Mouse (Mus musculus) midbrain, embryonic 16.5 days (tissue): Measurements from ENCODE around the gene Slc35g1. TPM values are rescaled to one million over a fixed set of nuclear protein-coding genes. Genes with fewer than 3 reads are reported as not detected.
A peak's percentile ranks its signal among the peaks of the same experiment; 100 is the strongest.
"Not testable (repeated sequence)": the region's sequence is repeated elsewhere in the genome, so short reads cannot be mapped to it uniquely, and the experiment has no call there.

Experiments
- ATAC-seq: fragments of 200-750 bp; cut with Nextera tagmentation; 2 replicates; pipeline ENCODE4 v1.8.0; 2017; ENCODE audit warnings: moderate TSS enrichment
- H3K27ac ChIP-seq: fragments of 300-500 bp; sonication (generic); 2 replicates; pipeline ENCODE4 v1.5.1; 2014; ENCODE audit warnings: mild to moderate bottlenecking, low read length, mixed read lengths
- H3K27me3 ChIP-seq: fragments of 300-500 bp; sonication (generic); 2 replicates; pipeline ENCODE4 v1.6.1; 2014; ENCODE audit warnings: low read depth, low read length, mixed read lengths; ENCODE audit not compliant: control insufficient read depth, insufficient read depth
- H3K36me3 ChIP-seq: fragments of 300-500 bp; sonication (generic); 2 replicates; pipeline ENCODE4 v1.6.1; 2014; ENCODE audit warnings: mild to moderate bottlenecking, low read length, moderate library complexity, mixed read lengths; ENCODE audit not compliant: control insufficient read depth, insufficient read depth
- H3K4me1 ChIP-seq: fragments of 300-500 bp; sonication (generic); 2 replicates; pipeline ENCODE4 v1.6.1; 2014; ENCODE audit warnings: mild to moderate bottlenecking, low read length, mixed read lengths; ENCODE audit not compliant: control insufficient read depth, insufficient read depth
- H3K4me2 ChIP-seq: fragments of 300-500 bp; sonication (generic); 2 replicates; pipeline ENCODE4 v1.6.1; 2014; ENCODE audit warnings: mild to moderate bottlenecking, low read length, mixed read lengths
- H3K4me3 ChIP-seq: fragments of 300-500 bp; sonication (generic); 2 replicates; pipeline ENCODE4 v1.5.1; 2014; ENCODE audit warnings: low read depth, mild to moderate bottlenecking, low read length, moderate library complexity, mixed read lengths
- H3K9ac ChIP-seq: fragments of 300-500 bp; sonication (generic); 2 replicates; pipeline ENCODE4 v1.6.1; 2014; ENCODE audit warnings: low read depth, low read length, mixed read lengths
- H3K9me3 ChIP-seq: fragments of 300-500 bp; sonication (generic); replicated peaks from 2 replicates; pipeline ENCODE4 v1.6.1; 2014; ENCODE audit warnings: mild to moderate bottlenecking, low read length, mixed read lengths; ENCODE audit not compliant: control insufficient read depth, poor library complexity, severe bottlenecking
- WGBS: fragments of 180-500 bp; shearing (Covaris S2); extraction: QIAGEN DNeasy Blood & Tissue Kit; methylation state at CpG from one replicate; pipeline ENCODE4 v1.1.7; 2014; 5-methylcytosine and 5-hydroxymethylcytosine counted together
- polyA plus RNA-seq: library from polyadenylated mRNA; unstranded; fragments of >200 nt; fragmentation: Nextera tagmentation; extraction: Ambion mirVana; gene quantifications from 2 replicates; pipeline ENCODE4 v1.2.1, GENCODE M21; 2015

Slc35g1 gene
- polyA plus RNA-seq, 1 experiment from 2014 or later: 0.84 TPM

DNA sequence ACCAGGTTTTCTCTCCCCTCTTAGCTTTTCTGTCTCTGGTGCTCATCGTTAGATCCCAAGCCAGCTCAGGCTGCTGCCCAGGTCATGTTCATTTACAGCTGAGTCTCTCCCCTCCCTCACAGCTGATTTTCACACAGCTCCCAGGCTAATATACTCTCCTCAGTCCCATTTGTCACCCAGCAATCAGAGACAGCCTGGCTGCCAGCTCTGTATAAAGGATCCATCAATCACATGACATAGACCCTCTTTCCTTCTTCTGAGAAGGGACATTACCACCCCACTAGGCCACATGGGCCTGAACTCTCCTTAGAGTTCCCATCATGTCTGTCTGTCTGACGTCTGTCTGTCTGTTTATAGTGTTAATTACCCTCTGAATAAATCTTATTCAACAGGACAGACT, 22.4 kb upstream of the Slc35g1 start:
- no peak overlapping the region for H3K4me2 ChIP-seq
- H3K9ac ChIP-seq: no peak overlapping the region
- no peaks in the 10 kb centered on the region for H3K27me3 ChIP-seq
- H3K36me3 ChIP-seq: no peaks in the 10 kb centered on the region
- WGBS: 45% methylated on average over 2 of the region's 2 CpGs
- no peaks in the 10 kb centered on the region for H3K4me1 ChIP-seq
- H3K4me3 ChIP-seq: no peak overlapping the region
- no peak for ATAC-seq
- H3K9me3 ChIP-seq: peaks cover 4% of the 10 kb centered on the region; the same call in 1 of the 2 replicates
- H3K27ac ChIP-seq: no peak overlapping the region

DNA sequence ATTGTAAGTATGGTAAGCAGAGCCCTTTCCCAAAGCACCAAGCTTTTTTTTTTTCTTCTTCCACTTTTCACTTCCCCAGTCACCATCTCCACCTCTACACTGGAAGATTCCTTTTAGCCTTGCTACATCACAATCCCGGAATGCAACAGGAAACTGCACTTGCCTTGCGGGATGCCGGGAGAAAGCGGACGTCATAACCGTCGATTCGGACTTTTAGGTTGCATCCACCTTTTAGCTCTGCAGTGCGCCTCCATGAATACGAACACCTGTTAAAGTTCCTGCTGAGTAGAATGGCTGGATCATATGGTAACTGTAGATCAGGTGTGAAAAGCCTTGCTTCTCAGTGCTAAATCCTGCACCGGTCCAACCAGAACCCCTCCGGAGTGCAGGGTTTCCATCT, 12.0 kb upstream of the Slc35g1 start:
- no peaks in the 10 kb centered on the region for H3K27me3 ChIP-seq
- 89% methylated on average over 12 of the region's 12 CpGs for WGBS
- H3K27ac ChIP-seq: no peak overlapping the region
- H3K36me3 ChIP-seq: no peaks in the 10 kb centered on the region
- H3K9me3 ChIP-seq: no peaks in the 10 kb centered on the region
- no peak overlapping the region for H3K9ac ChIP-seq
- ATAC-seq: no peak
- no peaks in the 10 kb centered on the region for H3K4me1 ChIP-seq
- H3K4me3 ChIP-seq: no peak overlapping the region
- H3K4me2 ChIP-seq: no peak overlapping the region

DNA sequence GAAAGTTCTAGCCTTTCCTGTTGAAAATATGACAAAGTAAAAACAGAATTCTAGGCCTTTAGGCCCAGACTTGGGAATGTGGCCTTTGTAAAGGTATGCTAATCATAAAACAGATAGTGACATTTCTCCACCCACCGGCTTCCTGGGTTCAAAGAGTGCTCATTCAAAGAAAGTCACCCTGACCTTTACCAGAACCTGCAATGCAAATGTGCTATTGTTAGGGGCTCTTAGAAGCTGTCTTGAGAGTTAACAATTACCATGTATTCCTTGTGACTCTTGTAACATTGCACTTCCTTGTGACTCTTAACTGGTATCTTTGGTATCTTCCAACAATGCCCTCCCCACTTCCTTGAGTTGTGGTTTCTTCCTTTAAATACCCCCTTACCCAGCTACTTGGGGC, 8.8 kb upstream of the Slc35g1 start:
- H3K9ac ChIP-seq, H3K4me2 ChIP-seq, H3K27ac ChIP-seq, H3K36me3 ChIP-seq, H3K27me3 ChIP-seq, H3K4me3 ChIP-seq, H3K4me1 ChIP-seq, H3K9me3 ChIP-seq, ATAC-seq: not testable (repeated sequence)
- WGBS: 96% methylated on average over 1 of the region's 1 CpGs

DNA sequence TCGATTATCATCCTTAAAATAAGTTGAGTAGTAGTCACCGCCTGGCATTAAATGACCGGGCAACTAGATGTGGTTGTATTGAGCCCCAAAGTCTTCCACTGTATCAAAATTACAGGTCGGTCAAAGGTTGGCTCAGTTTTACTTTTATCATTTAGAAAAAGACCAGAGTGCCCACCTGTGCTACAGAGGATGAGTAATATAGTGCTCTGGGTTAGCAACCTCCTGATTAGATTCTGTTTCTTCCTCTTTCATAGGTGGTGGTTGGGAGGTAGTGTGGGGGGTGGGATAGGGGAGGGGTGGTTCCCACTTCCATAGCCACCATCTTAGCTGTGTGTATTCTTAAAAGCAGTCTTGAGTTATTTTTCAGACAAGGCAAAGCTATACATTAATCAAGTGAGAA, 7.9 kb upstream of the Slc35g1 start:
- H3K9ac ChIP-seq: no peak overlapping the region
- H3K9me3 ChIP-seq: no peaks in the 10 kb centered on the region
- no peak overlapping the region for H3K4me2 ChIP-seq
- ATAC-seq: no peak
- H3K27ac ChIP-seq: no peak overlapping the region
- H3K27me3 ChIP-seq: no peaks in the 10 kb centered on the region
- H3K36me3 ChIP-seq: no peaks in the 10 kb centered on the region
- 95% methylated on average over 4 of the region's 4 CpGs for WGBS
- no peaks in the 10 kb centered on the region for H3K4me1 ChIP-seq
- H3K4me3 ChIP-seq: no peak overlapping the region

DNA sequence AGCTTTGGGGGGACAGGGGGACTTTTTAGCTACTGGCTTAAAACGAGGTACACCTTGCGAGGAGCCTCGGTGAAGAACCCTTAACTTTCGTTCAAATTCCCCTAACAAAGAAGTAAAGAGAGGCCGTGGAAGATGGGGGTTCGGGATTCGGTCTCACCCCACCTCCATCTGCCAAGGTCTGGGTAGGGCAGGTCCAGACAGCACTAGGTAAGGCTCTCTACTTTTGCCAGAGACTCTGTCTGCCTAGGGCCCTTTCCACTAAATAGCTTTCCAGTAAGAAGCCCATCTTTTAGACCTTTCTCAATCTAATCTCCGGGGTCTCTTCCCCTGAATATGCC, 822 bp downstream of the Slc35g1 start:
- no peaks in the 10 kb centered on the region for H3K9me3 ChIP-seq
- ATAC-seq: no peak
- WGBS: 16% methylated on average over 8 of the region's 8 CpGs

DNA sequence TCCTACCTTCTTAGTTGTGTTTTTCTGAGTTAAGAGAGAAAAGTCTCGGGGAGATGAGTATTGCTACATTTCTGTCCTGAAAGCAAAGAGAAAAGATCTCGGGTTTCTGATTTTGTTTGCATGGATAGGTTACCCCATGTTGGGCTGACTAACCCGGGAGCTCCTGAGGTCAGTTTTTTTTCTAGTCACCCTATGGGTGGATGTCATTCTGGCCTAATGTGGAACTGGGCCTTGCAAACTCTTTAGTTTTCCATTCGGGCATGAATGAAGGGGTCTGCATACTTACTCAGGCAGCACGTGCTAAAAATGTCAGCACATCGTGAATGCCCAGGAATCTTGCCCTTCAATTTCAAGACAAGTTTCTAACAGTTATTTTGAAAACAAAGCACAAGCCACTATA, 1.2 kb downstream of the Slc35g1 start:
- Histone ChIP-seq H3K4me1 (no peaks in the 10 kb centered on the region), H3K27me3 (no peaks in the 10 kb centered on the region), H3K9ac (no peak overlapping the region), H3K4me3 (no peak overlapping the region), H3K9me3 (no peaks in the 10 kb centered on the region), H3K36me3 (no peaks in the 10 kb centered on the region), H3K4me2 (peak overlapping the region; percentile 85; the same call in 1 of the 2 replicates), H3K27ac (no peak overlapping the region)
- ATAC-seq: no peak
- 31% methylated on average over 6 of the region's 6 CpGs for WGBS

More for the DNA sequence above, 822 bp downstream of the Slc35g1 start:
- no peaks in the 10 kb centered on the region for H3K27me3 ChIP-seq
- H3K36me3 ChIP-seq: no peaks in the 10 kb centered on the region
- no peak overlapping the region for H3K9ac ChIP-seq
- H3K27ac ChIP-seq: no peak overlapping the region
- peak overlapping the region; percentile 85 for H3K4me2 ChIP-seq
- no peaks in the 10 kb centered on the region for H3K4me1 ChIP-seq
- peak overlapping the region; percentile 72 for H3K4me3 ChIP-seq

DNA sequence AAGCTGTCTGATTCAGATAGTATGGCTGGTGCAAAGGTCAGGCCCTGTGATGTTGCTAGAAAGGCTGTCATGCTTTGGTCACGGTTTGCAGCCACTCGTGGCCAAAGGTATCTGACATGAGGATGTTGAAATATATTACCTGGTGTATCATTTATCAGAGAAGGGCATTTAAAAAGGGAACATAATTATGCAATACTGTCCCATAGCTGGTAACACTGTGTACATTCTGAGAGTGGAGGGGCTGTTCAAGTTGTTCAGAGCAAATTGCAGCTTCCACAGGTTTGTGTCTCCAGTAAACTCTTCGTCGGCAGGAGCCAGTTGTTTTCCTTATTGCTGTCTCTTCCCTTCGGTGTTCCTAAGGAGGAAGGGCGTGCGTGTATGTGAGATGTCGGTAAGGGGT, 3.2 kb downstream of the Slc35g1 start:
- H3K4me1 ChIP-seq: no peaks in the 10 kb centered on the region
- H3K27ac ChIP-seq: no peak overlapping the region
- no peaks in the 10 kb centered on the region for H3K36me3 ChIP-seq
- no peaks in the 10 kb centered on the region for H3K9me3 ChIP-seq
- no peak for ATAC-seq
- no peak overlapping the region for H3K9ac ChIP-seq
- 95% methylated on average over 8 of the region's 8 CpGs for WGBS
- H3K4me3 ChIP-seq: no peak overlapping the region
- no peaks in the 10 kb centered on the region for H3K27me3 ChIP-seq
- no peak overlapping the region for H3K4me2 ChIP-seq

DNA sequence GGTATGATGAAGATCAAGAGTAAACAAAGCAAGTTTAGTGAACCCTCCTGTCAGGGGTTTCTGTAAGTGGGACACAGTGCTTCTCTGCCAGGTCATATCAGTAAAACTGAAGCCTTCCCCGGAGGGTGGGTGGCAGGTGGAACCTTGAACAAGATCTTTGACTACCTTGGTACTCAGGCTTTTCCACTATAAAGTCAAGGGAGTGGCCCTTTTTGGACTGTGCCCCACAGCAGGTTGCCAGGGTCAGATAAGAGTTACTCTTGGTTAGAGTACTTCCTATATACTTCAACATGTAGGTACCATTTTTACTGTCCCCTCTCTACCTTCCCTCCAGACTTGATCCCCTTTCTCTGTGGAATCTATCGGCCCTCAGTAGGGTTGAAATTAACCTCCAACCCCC, 5.1 kb downstream of the Slc35g1 start:
- ATAC-seq: no peak
- Histone ChIP-seq H3K36me3 (no peaks in the 10 kb centered on the region), H3K27me3 (no peaks in the 10 kb centered on the region), H3K4me1 (no peaks in the 10 kb centered on the region), H3K4me2 (no peak overlapping the region), H3K4me3 (no peak overlapping the region), H3K9me3 (no peaks in the 10 kb centered on the region), H3K9ac (no peak overlapping the region), H3K27ac (no peak overlapping the region)
- WGBS: 91% methylated on average over 2 of the region's 2 CpGs

DNA sequence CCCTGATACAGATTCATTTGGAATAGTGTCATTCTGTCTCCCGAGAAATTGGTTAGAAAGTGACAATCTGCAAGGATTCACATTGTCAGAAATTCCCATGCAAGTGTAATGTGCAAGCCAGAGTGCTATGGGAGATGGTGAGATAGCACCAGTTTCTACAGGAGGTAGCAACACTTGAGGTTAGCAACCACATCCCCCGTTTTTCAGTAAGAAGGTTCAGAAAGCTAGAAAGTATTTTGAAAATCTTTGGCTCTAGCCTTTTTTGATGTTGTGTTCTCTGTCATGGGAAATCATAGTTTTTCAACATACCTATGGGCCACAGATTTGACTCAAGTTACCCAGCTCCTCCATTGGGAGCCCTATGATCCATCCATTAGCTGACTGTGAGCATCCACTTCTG, 5.6 kb downstream of the Slc35g1 start:
- ATAC-seq: no peak
- H3K9ac ChIP-seq: no peak overlapping the region
- H3K9me3 ChIP-seq: no peaks in the 10 kb centered on the region
- no peak overlapping the region for H3K4me3 ChIP-seq
- WGBS: 91% methylated on average over 2 of the region's 2 CpGs
- H3K4me2 ChIP-seq: no peak overlapping the region
- no peak overlapping the region for H3K27ac ChIP-seq
- H3K36me3 ChIP-seq: no peaks in the 10 kb centered on the region
- no peaks in the 10 kb centered on the region for H3K27me3 ChIP-seq
- no peaks in the 10 kb centered on the region for H3K4me1 ChIP-seq
